Mouse (Mus musculus) liver, adult 2 months (tissue): ENCODE data around the gene Timm17a.

Source experiments
- CTCF ChIP-seq: fragments of 200-500 bp; IDR thresholded peaks from 2 replicates; pipeline ENCODE4 v1.5.1; 2011; ENCODE audit warnings: low read depth, low read length, control low read depth
- POLR2A ChIP-seq: fragments of 200-500 bp; IDR thresholded peaks from 2 replicates; pipeline ENCODE4 v1.6.1; 2011; ENCODE audit warnings: low read length, control low read depth; ENCODE audit not compliant: insufficient read depth; ENCODE audit errors: extremely low read depth

DNA sequence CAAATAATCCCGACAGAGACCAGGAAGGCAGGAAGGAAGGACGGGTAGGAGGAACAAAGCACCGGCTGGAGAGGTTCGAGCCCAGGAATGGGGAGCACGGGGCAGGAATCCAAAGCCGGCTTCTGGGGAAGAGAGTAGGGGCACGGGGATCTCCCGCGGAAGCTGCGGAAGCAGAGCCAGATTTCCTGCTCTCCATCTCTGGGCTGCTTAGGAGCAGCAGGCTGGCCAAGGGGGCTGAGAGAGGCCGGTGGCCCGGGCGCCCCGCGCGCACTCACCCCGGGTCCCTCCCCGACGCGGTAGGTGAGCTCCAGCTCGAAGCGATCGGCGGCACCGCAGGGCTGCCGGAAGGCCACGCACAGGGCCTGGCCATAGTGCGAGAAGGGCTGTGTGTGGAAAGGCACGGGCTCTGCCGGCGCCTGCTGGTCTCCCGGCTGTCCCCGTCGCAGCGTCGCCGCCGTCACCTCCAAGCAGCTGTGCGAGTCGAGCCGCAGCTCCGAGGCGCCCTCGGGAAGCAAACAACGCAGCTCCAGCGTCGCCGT is 30.2 kb downstream of the Timm17a start:
- TF ChIP-seq CTCF (no peak), POLR2A (no peak)
